Mouse (Mus musculus) stomach, embryonic 14.5 days (tissue): Measurements from ENCODE around the gene Aes. TPM values are rescaled to one million over a fixed set of nuclear protein-coding genes. Genes with fewer than 3 reads are reported as not detected.

Experiments used
- ATAC-seq: fragments of 200-750 bp; cut with Nextera tagmentation; 2 replicates; pipeline ENCODE4 v1.8.0; 2017; ENCODE audit warnings: low read depth, moderate TSS enrichment; ENCODE audit not compliant: insufficient number of reproducible peaks, insufficient read depth, low FRiP score
- H3K27ac ChIP-seq: fragments of 300-500 bp; sonication (generic); 2 replicates; pipeline ENCODE4 v1.5.1; 2014; ENCODE audit warnings: mild to moderate bottlenecking, low read length, moderate library complexity, mixed read lengths
- H3K27me3 ChIP-seq: fragments of 300-500 bp; sonication (generic); 2 replicates; pipeline ENCODE4 v1.6.1; 2014; ENCODE audit warnings: low read length, control low read depth, mixed read lengths; ENCODE audit not compliant: control insufficient read depth, insufficient read depth
- H3K36me3 ChIP-seq: fragments of 300-500 bp; sonication (generic); 2 replicates; pipeline ENCODE4 v1.6.1; 2014; ENCODE audit warnings: mild to moderate bottlenecking, control low read depth, low read length, moderate library complexity, mixed read lengths; ENCODE audit not compliant: control insufficient read depth, insufficient read depth
- H3K4me1 ChIP-seq: fragments of 300-500 bp; sonication (generic); 2 replicates; pipeline ENCODE4 v1.6.1; 2014; ENCODE audit warnings: low read length, control low read depth, mixed read lengths; ENCODE audit not compliant: control insufficient read depth, insufficient read depth
- H3K4me2 ChIP-seq: fragments of 300-500 bp; sonication (generic); replicated peaks from 2 replicates; pipeline ENCODE4 v1.6.1; 2014; ENCODE audit warnings: low read depth, low read length, control low read depth
- H3K4me3 ChIP-seq: fragments of 300-500 bp; sonication (generic); 2 replicates; pipeline ENCODE4 v1.5.1; 2014; ENCODE audit warnings: low read depth, low read length, control low read depth
- H3K9ac ChIP-seq: fragments of 300-500 bp; sonication (generic); replicated peaks from 2 replicates; pipeline ENCODE4 v1.6.1; 2014; ENCODE audit warnings: low read depth, mild to moderate bottlenecking, control low read depth, low read length, moderate library complexity, mixed read lengths
- H3K9me3 ChIP-seq: fragments of 300-500 bp; sonication (generic); 2 replicates; pipeline ENCODE4 v1.6.1; 2016; ENCODE audit warnings: low read depth, low read length, control low read depth; ENCODE audit not compliant: control insufficient read depth
- WGBS: fragments of 180-500 bp; shearing (Covaris S2); extraction: QIAGEN DNeasy Blood & Tissue Kit; methylation state at CpG from one replicate; pipeline ENCODE4 v1.1.7; 2014; 5-methylcytosine and 5-hydroxymethylcytosine counted together
- polyA plus RNA-seq: library from polyadenylated mRNA; unstranded; fragments of >200 nt; fragmentation: Nextera tagmentation; extraction: Ambion mirVana; gene quantifications from 2 replicates; pipeline ENCODE4 v1.2.1, GENCODE M21; 2014

Gene Aes
- polyA plus RNA-seq, 1 experiment from 2014 or later, result 363 TPM

- WGBS, result 80% methylated on average over 7 of the region's 7 CpGs
- Histone ChIP-seq H3K4me1 (peaks cover 23% of the 10 kb centered on the region), H3K9ac (no peak overlapping the region), H3K27ac (no peak overlapping the region), H3K4me3 (no peak overlapping the region), H3K4me2 (no peak overlapping the region), H3K36me3 (peaks cover 9% of the 10 kb centered on the region; the same call in 1 of the 2 replicates), H3K9me3 (no peaks in the 10 kb centered on the region), H3K27me3 (no peaks in the 10 kb centered on the region)
- ATAC-seq, result no peak
Observed at GRCm38 (mm10) chr10:81592631-81593030, 33.3 kb downstream of the Aes start.

- H3K4me2 ChIP-seq, result no peak overlapping the region
- H3K9ac ChIP-seq, result no peak overlapping the region
- WGBS, result 75% methylated on average over 4 of the region's 4 CpGs
- no peak overlapping the region for H3K4me3 ChIP-seq
- ATAC-seq, result no peak
- no peaks in the 10 kb centered on the region for H3K9me3 ChIP-seq
- no peaks in the 10 kb centered on the region for H3K27me3 ChIP-seq
- peaks cover 6% of the 10 kb centered on the region; the same call in 1 of the 2 replicates for H3K36me3 ChIP-seq
- H3K4me1 ChIP-seq, result peaks cover 29% of the 10 kb centered on the region
- H3K27ac ChIP-seq, result no peak overlapping the region
Observed at GRCm38 (mm10) chr10:81593223-81593622, 33.9 kb downstream of the Aes start.

- H3K9me3 ChIP-seq, result no peaks in the 10 kb centered on the region
- 66% methylated on average over 18 of the region's 18 CpGs for WGBS
- no peak overlapping the region for H3K4me3 ChIP-seq
- H3K27ac ChIP-seq, result no peak overlapping the region
- H3K36me3 ChIP-seq, result no peaks in the 10 kb centered on the region
- no peaks in the 10 kb centered on the region for H3K27me3 ChIP-seq
- H3K9ac ChIP-seq, result no peak overlapping the region
- ATAC-seq, result no peak
- no peak overlapping the region for H3K4me2 ChIP-seq
- peaks cover 29% of the 10 kb centered on the region for H3K4me1 ChIP-seq
Observed at GRCm38 (mm10) chr10:81593935-81594334, 34.6 kb downstream of the Aes start.

- Histone ChIP-seq H3K4me3 (no peak overlapping the region), H3K27ac (no peak overlapping the region; the same call in 1 of the 2 replicates), H3K27me3 (no peaks in the 10 kb centered on the region), H3K9me3 (no peaks in the 10 kb centered on the region), H3K9ac (no peak overlapping the region), H3K36me3 (no peaks in the 10 kb centered on the region), H3K4me1 (peaks cover 31% of the 10 kb centered on the region), H3K4me2 (no peak overlapping the region)
- ATAC-seq, result no peak
- WGBS, result 25% methylated on average over 5 of the region's 5 CpGs
Observed at GRCm38 (mm10) chr10:81595599-81595998, 36.3 kb downstream of the Aes start.

- ATAC-seq, result no peak
- Histone ChIP-seq H3K9ac (0 out of 2 replicates have a peak overlapping the region, but pooled peaks have one; percentile 6), H3K4me3 (peak overlapping the region; percentile 19; the same call in 1 of the 2 replicates), H3K9me3 (no peaks in the 10 kb centered on the region), H3K4me2 (peak overlapping the region; percentile 42), H3K27me3 (no peaks in the 10 kb centered on the region), H3K27ac (peak overlapping the region; percentile 72; the same call in 1 of the 2 replicates), H3K4me1 (peaks cover 36% of the 10 kb centered on the region), H3K36me3 (no peaks in the 10 kb centered on the region)
- 8% methylated on average over 10 of the region's 10 CpGs for WGBS
Observed at GRCm38 (mm10) chr10:81596611-81597010, 37.3 kb downstream of the Aes start.

- Histone ChIP-seq H3K27me3 (no peaks in the 10 kb centered on the region), H3K4me1 (peaks cover 38% of the 10 kb centered on the region), H3K4me2 (peak overlapping the region; percentile 42), H3K36me3 (no peaks in the 10 kb centered on the region), H3K4me3 (peak overlapping the region; percentile 19), H3K27ac (peak overlapping the region; percentile 72), H3K9me3 (no peaks in the 10 kb centered on the region), H3K9ac (no peak overlapping the region)
- WGBS, result 11% methylated on average over 12 of the region's 12 CpGs
- ATAC-seq, result peak; percentile 56; the same call in 1 of the 2 replicates
Observed at GRCm38 (mm10) chr10:81597137-81597950, 38.1 kb downstream of the Aes start.

- H3K27me3 ChIP-seq, result no peaks in the 10 kb centered on the region
- H3K9ac ChIP-seq, result no peak overlapping the region
- 43% methylated on average over 3 of the region's 3 CpGs for WGBS
- no peak overlapping the region for H3K4me2 ChIP-seq
- no peaks in the 10 kb centered on the region for H3K36me3 ChIP-seq
- no peaks in the 10 kb centered on the region for H3K9me3 ChIP-seq
- no peak overlapping the region for H3K4me3 ChIP-seq
- H3K27ac ChIP-seq, result no peak overlapping the region; the same call in 1 of the 2 replicates
- peaks cover 38% of the 10 kb centered on the region for H3K4me1 ChIP-seq
- no peak for ATAC-seq
Observed at GRCm38 (mm10) chr10:81598342-81598741, 39.1 kb downstream of the Aes start.

GRCm38 (mm10) chr10:81598871-81599270 is 39.6 kb downstream of the Aes start:
- Histone ChIP-seq H3K27me3 (no peaks in the 10 kb centered on the region), H3K9ac (no peak overlapping the region), H3K4me2 (no peak overlapping the region), H3K36me3 (no peaks in the 10 kb centered on the region), H3K4me1 (peaks cover 38% of the 10 kb centered on the region), H3K9me3 (no peaks in the 10 kb centered on the region), H3K27ac (no peak overlapping the region; the same call in 1 of the 2 replicates), H3K4me3 (no peak overlapping the region)
- WGBS, result 39% methylated on average over 6 of the region's 6 CpGs
- no peak for ATAC-seq
